ENCODE assay signal across 8 mouse cellular contexts in genomic region chr13:72640131-72640521, GRCm38 (mm10). TPM values are rescaled to one million over a fixed set of nuclear protein-coding genes. Genes with fewer than 3 reads are reported as not detected.
DNase-seq lines count a peak whose midpoint lies in the region; ATAC-seq lines count a peak whose summit lies in the region.

No protein-coding gene starts in this region.

- peak overlapping the region; percentile 53; the same call in 1 of the 2 replicates for H3K9ac ChIP-seq in hindbrain, embryonic 11.5 days (ENCODE audit: low read depth, low read length)
- H3K9ac ChIP-seq in liver, embryonic 11.5 days (ENCODE audit: low read depth, low read length): no peak overlapping the region

- DNase-seq in kidney, adult 18-20 months: peak; percentile 66
- DNase-seq in kidney, adult 11 months: no peak
- DNase-seq in embryo, embryonic 10 days (ENCODE audit: low spot score): peak; percentile 68
- peak; percentile 54 for DNase-seq in hindbrain, embryonic 11.5 days (ENCODE audit: low spot score)
- DNase-seq in liver, embryonic 11.5 days (ENCODE audit: low spot score): no peak
- DNase-seq in neural tube, embryonic 10.5 days (ENCODE audit: extremely low spot score, low spot score): peak; percentile 36
- no peak for DNase-seq in MN1 (ENCODE audit: low spot score)
- no peak for DNase-seq in thymus, postnatal 10 days (ENCODE audit: low spot score in 2 of 2)

- H3K4me3 ChIP-seq in hindbrain, embryonic 11.5 days (ENCODE audit: low read depth, low read length): peak overlapping the region; percentile 23
- peak overlapping the region; percentile 43 for H3K4me3 ChIP-seq in liver, embryonic 11.5 days (ENCODE audit: low read depth, low read length)

- H3K36me3 ChIP-seq in hindbrain, embryonic 11.5 days (ENCODE audit: control insufficient read depth, insufficient read depth, low read length): no peaks in the 10 kb centered on the region
- no peaks in the 10 kb centered on the region for H3K36me3 ChIP-seq in liver, embryonic 11.5 days (ENCODE audit: control insufficient read depth, insufficient read depth, low read length)

- WGBS in hindbrain, embryonic 11.5 days: 11% methylated on average over 11 of the region's 11 CpGs
- 3% methylated on average over 11 of the region's 11 CpGs for WGBS in liver, embryonic 11.5 days

- peaks cover 34% of the 10 kb centered on the region for H3K27me3 ChIP-seq in hindbrain, embryonic 11.5 days (ENCODE audit: control insufficient read depth, insufficient read depth, low read length)
- peaks cover 71% of the 10 kb centered on the region for H3K27me3 ChIP-seq in liver, embryonic 11.5 days (replicated peaks; ENCODE audit: control insufficient read depth, insufficient read depth, low read length)

- H3K27ac ChIP-seq in hindbrain, embryonic 11.5 days (ENCODE audit: low read depth, low read length): no peak overlapping the region
- H3K27ac ChIP-seq in liver, embryonic 11.5 days (ENCODE audit: low read depth, low read length): no peak overlapping the region

- H3K4me1 ChIP-seq in hindbrain, embryonic 11.5 days (replicated peaks; ENCODE audit: control insufficient read depth, insufficient read depth, low read length): peaks cover 21% of the 10 kb centered on the region
- no peaks in the 10 kb centered on the region for H3K4me1 ChIP-seq in liver, embryonic 11.5 days (replicated peaks; ENCODE audit: control insufficient read depth, insufficient read depth, low read length)

- peak overlapping the region; percentile 56 for H3K4me2 ChIP-seq in hindbrain, embryonic 11.5 days (replicated peaks; ENCODE audit: low read depth, low read length)
- H3K4me2 ChIP-seq in liver, embryonic 11.5 days: peak overlapping the region; percentile 69

- no peaks in the 10 kb centered on the region for H3K9me3 ChIP-seq in hindbrain, embryonic 11.5 days (ENCODE audit: control insufficient read depth, low read length)
- H3K9me3 ChIP-seq in liver, embryonic 11.5 days (ENCODE audit: control insufficient read depth, low read length): no peaks in the 10 kb centered on the region

- ATAC-seq in hindbrain, embryonic 11.5 days (ENCODE audit: low FRiP score): peak; percentile 8; the same call in 1 of the 2 replicates
- ATAC-seq in liver, embryonic 11.5 days (replicated peaks; ENCODE audit: low FRiP score): no peak

RNA-seq across cellular contexts. Expression of gene Irx2, which starts 11.5 kb away (rescaled TPM):
- 55.9 TPM in 2 replicates for polyA plus RNA-seq in hindbrain, embryonic 11.5 days (2014; fragmentation: Nextera tagmentation; extraction: Ambion mirVana)
- polyA plus RNA-seq in liver, embryonic 11.5 days (2014; fragmentation: Nextera tagmentation; extraction: Ambion mirVana): 0.53 and 1.0 TPM in 2 replicates

Comparison
In these comparisons a context has a peak if more than half of its experiments do, and no peak if none do; other contexts are left out.
1. DNase-seq: peak in kidney, adult 18-20 months (single experiment), embryo, embryonic 10 days (single experiment), hindbrain, embryonic 11.5 days (single experiment) and neural tube, embryonic 10.5 days (single experiment); none in kidney, adult 11 months (single experiment), liver, embryonic 11.5 days (single experiment), MN1 (single experiment) and thymus, postnatal 10 days (0 of 2).
2. RNA of gene Irx2, which starts 11.5 kb away (polyA plus RNA-seq): 55.9 TPM in hindbrain, embryonic 11.5 days; 0.53 to 1.0 TPM in liver, embryonic 11.5 days; every median in the first group is over 10 times any median in the second.